Mouse (Mus musculus): ENCODE measurements around the gene Ndufaf8. TPM values are rescaled to one million over a fixed set of nuclear protein-coding genes. Genes with fewer than 3 reads are reported as not detected.

The Ndufaf8 gene
- total and polyA plus RNA-seq, 3 experiments, result 46.3 to 103 (median 50.2) TPM

DNA sequence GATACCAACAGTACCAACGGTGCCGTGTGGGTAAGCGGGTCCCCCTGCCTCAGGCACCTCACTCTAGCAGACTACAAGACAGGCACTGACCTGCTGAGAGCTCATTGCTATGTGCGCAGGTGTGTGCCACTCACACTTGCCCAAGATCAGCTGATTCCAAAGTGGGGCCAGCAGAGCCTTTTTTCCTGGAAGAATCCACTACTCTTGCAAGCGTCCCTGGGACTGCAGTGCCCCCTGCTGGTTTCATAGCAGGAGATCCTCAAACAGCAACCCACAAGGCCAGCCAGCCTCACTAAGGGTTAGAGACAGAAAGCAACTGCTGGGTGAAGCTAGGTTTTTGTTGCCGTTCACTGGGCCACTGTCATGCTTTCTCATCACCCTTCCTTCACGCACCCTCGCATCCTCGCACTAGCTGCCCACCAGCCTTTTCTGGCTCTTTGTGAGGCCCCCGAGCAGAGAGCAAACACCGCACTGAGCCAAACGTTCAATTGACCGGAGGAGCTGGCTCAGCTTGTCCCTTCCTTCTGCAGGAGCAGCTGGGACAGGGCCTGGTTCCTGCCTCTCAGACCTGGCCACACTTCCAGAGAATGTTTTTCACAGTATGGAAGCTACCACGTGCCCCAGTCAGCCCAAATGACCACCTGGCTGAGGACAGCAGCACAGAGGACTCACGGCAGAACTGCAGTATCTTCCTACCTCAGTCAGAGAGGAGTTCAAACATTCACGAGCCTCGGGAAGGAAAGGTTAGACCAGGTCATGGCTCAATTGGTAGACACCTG, 22.1 kb downstream of the Ndufaf8 start:
- no peaks in the 10 kb centered on the region for H3K9me3 ChIP-seq (replicated peaks; ENCODE audit: low read length)
- no peak overlapping the region for H3K27ac ChIP-seq (ENCODE audit: insufficient read depth, low read depth)
- H3K27me3 ChIP-seq (replicated peaks), result no peaks in the 10 kb centered on the region
- no peak overlapping the region for H3K4me2 ChIP-seq (ENCODE audit: insufficient read depth, low read depth, poor library complexity, severe bottlenecking)
- H3K4me1 ChIP-seq (ENCODE audit: control insufficient read depth in 1 of 2, insufficient read depth in 2 of 2), result peaks cover 0 to 5% of the 10 kb centered on the region in 2 experiments; a peak in 2 of 4 replicates
- H3K9ac ChIP-seq (ENCODE audit: insufficient read depth, low read depth), result no peak overlapping the region
- in situ Hi-C loops (cut with MboI; ENCODE audit: low pct_ligation_motif_present, low pct_unique_long_range_greater_than_20kb, low sequenced_read_pairs) (no loop called here), dilution Hi-C loops (cut with MboI; ENCODE audit: extremely low pct_ligation_motif_present, extremely low pct_unique_long_range_greater_than_20kb, low sequenced_read_pairs) (no loop called here)
- H3K79me2 ChIP-seq (replicated peaks; ENCODE audit: control insufficient read depth, extremely low read depth, insufficient read depth, poor library complexity, severe bottlenecking), result no peaks in the 10 kb centered on the region
- H3K36me3 ChIP-seq (replicated peaks in 1 of 2; ENCODE audit: control insufficient read depth in 1 of 2, insufficient read depth in 1 of 2, low read length in 1 of 2), result peaks cover 68 to 99% of the 10 kb centered on the region in 2 experiments
- no peak overlapping the region for H3K4me3 ChIP-seq (replicated peaks in 1 of 3; ENCODE audit: low read depth in 2 of 3, low read length in 2 of 3, poor library complexity in 1 of 3)
- no peak for TF ChIP-seq MAZ (IDR thresholded peaks at IDR 0.05; ENCODE audit: low read depth, low read length)
- no peak for TF ChIP-seq PAX5 (IDR thresholded peaks at IDR 0.05; ENCODE audit: low read length)
- TF ChIP-seq IRF4 (IDR thresholded peaks at IDR 0.05; ENCODE audit: low read depth, low read length), result peak; percentile 84
- peak; percentile 50 to 60; a peak in 3 of 4 replicates for TF ChIP-seq CTCF (conservative IDR thresholded peaks at IDR 0.05 in 1 of 2, IDR thresholded peaks at IDR 0.05 in 1 of 2; ENCODE audit: low read depth in 2 of 2, low read length in 2 of 2)
- TF ChIP-seq RCOR1 (conservative IDR thresholded peaks at IDR 0.05; ENCODE audit: low read depth, low read length), result no peak
- TF ChIP-seq RAD21 (IDR thresholded peaks at IDR 0.05; ENCODE audit: low read depth, low read length), result peak; percentile 25
- DNase-seq (ENCODE audit: extremely low read depth), result peak; percentile 35

DNA sequence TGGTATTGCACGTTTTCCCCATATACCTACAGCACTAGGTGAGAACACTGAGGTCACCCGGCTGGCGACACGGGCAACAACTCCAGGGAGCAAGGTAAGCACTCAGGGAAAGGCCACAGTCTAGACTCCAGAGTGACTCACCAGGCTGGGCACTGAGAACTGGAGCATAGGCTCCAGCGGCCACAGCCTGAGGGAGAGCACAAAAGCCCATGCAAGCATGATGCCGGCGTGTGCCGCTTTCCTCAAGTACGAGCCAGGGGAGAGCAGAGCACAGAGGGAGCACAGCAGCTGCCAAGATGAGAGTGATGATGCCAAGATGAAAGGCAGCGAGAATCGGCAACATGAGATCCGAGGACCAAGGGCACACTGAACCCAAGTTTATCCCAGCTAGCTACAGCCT, 23.4 kb downstream of the Ndufaf8 start:
- peaks cover 60 to 95% of the 10 kb centered on the region in 2 experiments for H3K36me3 ChIP-seq (replicated peaks in 1 of 2; ENCODE audit: control insufficient read depth in 1 of 2, insufficient read depth in 1 of 2, low read length in 1 of 2)
- in situ Hi-C loops (cut with MboI; ENCODE audit: low pct_ligation_motif_present, low pct_unique_long_range_greater_than_20kb, low sequenced_read_pairs), result no loop called here
- dilution Hi-C loops (cut with MboI; ENCODE audit: extremely low pct_ligation_motif_present, extremely low pct_unique_long_range_greater_than_20kb, low sequenced_read_pairs), result no loop called here

DNA sequence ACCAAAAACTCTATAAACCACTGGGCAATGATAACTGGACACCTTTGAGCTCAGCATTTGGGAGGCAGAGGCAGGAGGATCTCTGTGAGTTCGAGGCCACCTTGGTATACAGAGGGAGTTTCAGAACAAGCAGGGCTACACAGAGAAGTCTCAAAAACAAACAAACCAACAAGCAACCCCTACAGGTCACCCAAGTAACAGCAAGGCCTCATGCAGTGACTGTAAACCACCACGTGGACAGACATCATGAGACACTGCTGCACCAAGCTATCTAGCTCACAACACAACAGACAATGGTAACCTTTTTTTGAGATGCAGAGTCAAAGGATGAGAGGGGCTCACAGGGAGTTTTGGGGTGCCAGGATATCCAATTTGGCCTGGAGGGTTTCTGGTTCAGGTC, 28.1 kb downstream of the Ndufaf8 start:
- Histone ChIP-seq H3K4me3 (replicated peaks in 1 of 3; ENCODE audit: low read depth in 2 of 3, low read length in 2 of 3, poor library complexity in 1 of 3) (no peak overlapping the region), H3K27ac (ENCODE audit: insufficient read depth, low read depth) (no peak overlapping the region), H3K27me3 (replicated peaks) (no peaks in the 10 kb centered on the region), H3K4me2 (ENCODE audit: insufficient read depth, low read depth, poor library complexity, severe bottlenecking) (no peak overlapping the region), H3K79me2 (replicated peaks; ENCODE audit: control insufficient read depth, extremely low read depth, insufficient read depth, poor library complexity, severe bottlenecking) (no peaks in the 10 kb centered on the region), H3K4me1 (ENCODE audit: control insufficient read depth in 1 of 2, insufficient read depth in 2 of 2) (peaks cover 0 to 12% of the 10 kb centered on the region in 2 experiments; a peak in 2 of 4 replicates), H3K9me3 (replicated peaks; ENCODE audit: low read length) (no peaks in the 10 kb centered on the region), H3K9ac (ENCODE audit: insufficient read depth, low read depth) (no peak overlapping the region), H3K36me3 (replicated peaks in 1 of 2; ENCODE audit: control insufficient read depth in 1 of 2, insufficient read depth in 1 of 2, low read length in 1 of 2) (peaks cover 72 to 92% of the 10 kb centered on the region in 2 experiments)
- no peak for DNase-seq (ENCODE audit: extremely low read depth)
- dilution Hi-C loops (cut with MboI; ENCODE audit: extremely low pct_ligation_motif_present, extremely low pct_unique_long_range_greater_than_20kb, low sequenced_read_pairs), result no loop called here
- in situ Hi-C loops (cut with MboI; ENCODE audit: low pct_ligation_motif_present, low pct_unique_long_range_greater_than_20kb, low sequenced_read_pairs), result no loop called here
- TF ChIP-seq ZNF384 (IDR thresholded peaks at IDR 0.05; ENCODE audit: low read depth, low read length) (no peak), GABPA (IDR thresholded peaks at IDR 0.05; ENCODE audit: insufficient replicate concordance, low read depth, low read length) (no peak), MAZ (IDR thresholded peaks at IDR 0.05; ENCODE audit: low read depth, low read length) (no peak), POLR2A (IDR thresholded peaks at IDR 0.05; ENCODE audit: low read depth, low read length) (no peak), CHD2 (IDR thresholded peaks at IDR 0.05; ENCODE audit: low read length) (no peak), USF1 (IDR thresholded peaks at IDR 0.05; ENCODE audit: low read depth, low read length) (no peak)

More for the DNA sequence above, 23.4 kb downstream of the Ndufaf8 start:
- Histone ChIP-seq H3K4me2 (ENCODE audit: insufficient read depth, low read depth, poor library complexity, severe bottlenecking) (no peak overlapping the region), H3K27me3 (replicated peaks) (no peaks in the 10 kb centered on the region), H3K4me3 (replicated peaks in 1 of 3; ENCODE audit: low read depth in 2 of 3, low read length in 2 of 3, poor library complexity in 1 of 3) (no peak overlapping the region), H3K27ac (ENCODE audit: insufficient read depth, low read depth) (no peak overlapping the region), H3K4me1 (ENCODE audit: control insufficient read depth in 1 of 2, insufficient read depth in 2 of 2) (peaks cover 0 to 5% of the 10 kb centered on the region in 2 experiments; a peak in 2 of 4 replicates), H3K79me2 (replicated peaks; ENCODE audit: control insufficient read depth, extremely low read depth, insufficient read depth, poor library complexity, severe bottlenecking) (no peaks in the 10 kb centered on the region), H3K9ac (ENCODE audit: insufficient read depth, low read depth) (no peak overlapping the region), H3K9me3 (replicated peaks; ENCODE audit: low read length) (no peaks in the 10 kb centered on the region)
- no peak for TF ChIP-seq MYC (IDR thresholded peaks at IDR 0.05; ENCODE audit: low read depth, low read length)
- no peak for TF ChIP-seq ETS1 (conservative IDR thresholded peaks at IDR 0.05; ENCODE audit: low read depth, low read length)
- TF ChIP-seq MXI1 (IDR thresholded peaks at IDR 0.05; ENCODE audit: low read depth, low read length), result no peak
- no peak for TF ChIP-seq ZKSCAN1 (IDR thresholded peaks at IDR 0.05; ENCODE audit: borderline replicate concordance, low read depth, low read length)
- DNase-seq (ENCODE audit: extremely low read depth), result no peak
